Mouse (Mus musculus) spleen, embryonic (tissue): Measurements from ENCODE around the gene Tcf25.

Experiments
- CTCF ChIA-PET: fragments of 350-600 bp; sonication (Branson Sonifier 250); formaldehyde crosslinking; loops from one replicate; lab custom pipeline; 2022; lab: Charles Lee

The Tcf25 gene

GRCm38 (mm10) chr8:123373403-123374238, at the start of gene Tcf25:
Tcf25 (plus strand) TSS chr8:123373753.
- CTCF ChIA-PET, result interaction anchor here (0.5 kb wide), 1 partner anchor 656 kb away, joined by 3 read pairs; no protein-coding TSS in a partner anchor

- CTCF ChIA-PET, result interaction anchor here (0.6 kb wide), 1 partner anchor 97 kb away, joined by 3 read pairs; no protein-coding TSS in a partner anchor
These were observed 45.0 kb upstream of the Tcf25 start for GRCm38 (mm10) chr8:123328552-123328951.

- CTCF ChIA-PET, result no interaction called here
These were observed 44.2 kb upstream of the Tcf25 start for GRCm38 (mm10) chr8:123329350-123329749.

GRCm38 (mm10) chr8:123329961-123330360, 43.6 kb upstream of the Tcf25 start:
- CTCF ChIA-PET, result no interaction called here

GRCm38 (mm10) chr8:123330701-123331100, 42.9 kb upstream of the Tcf25 start:
- CTCF ChIA-PET, result no interaction called here

- CTCF ChIA-PET, result no interaction called here
These were observed 42.3 kb upstream of the Tcf25 start for GRCm38 (mm10) chr8:123331301-123331700.

DNA sequence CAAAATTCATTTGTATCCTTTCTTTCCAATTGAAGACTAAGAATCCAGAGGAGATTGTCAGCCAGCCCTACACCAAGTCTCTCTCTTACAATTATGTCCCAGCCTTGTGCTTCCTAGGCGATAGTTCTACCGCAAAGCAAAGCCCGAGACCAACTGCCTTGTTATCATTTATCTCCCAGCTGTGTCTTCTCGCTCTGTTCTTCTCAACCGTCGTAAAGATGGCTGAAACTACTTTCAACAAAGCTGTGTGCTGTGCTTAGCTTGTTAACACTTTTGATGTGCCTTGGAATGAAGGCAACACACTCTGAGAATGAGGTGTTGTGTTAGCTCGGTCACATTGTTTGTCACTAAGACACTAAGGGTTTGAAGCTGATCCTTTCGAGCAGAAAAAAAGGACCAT, 41.7 kb upstream of the Tcf25 start:
- CTCF ChIA-PET, result no interaction called here

DNA sequence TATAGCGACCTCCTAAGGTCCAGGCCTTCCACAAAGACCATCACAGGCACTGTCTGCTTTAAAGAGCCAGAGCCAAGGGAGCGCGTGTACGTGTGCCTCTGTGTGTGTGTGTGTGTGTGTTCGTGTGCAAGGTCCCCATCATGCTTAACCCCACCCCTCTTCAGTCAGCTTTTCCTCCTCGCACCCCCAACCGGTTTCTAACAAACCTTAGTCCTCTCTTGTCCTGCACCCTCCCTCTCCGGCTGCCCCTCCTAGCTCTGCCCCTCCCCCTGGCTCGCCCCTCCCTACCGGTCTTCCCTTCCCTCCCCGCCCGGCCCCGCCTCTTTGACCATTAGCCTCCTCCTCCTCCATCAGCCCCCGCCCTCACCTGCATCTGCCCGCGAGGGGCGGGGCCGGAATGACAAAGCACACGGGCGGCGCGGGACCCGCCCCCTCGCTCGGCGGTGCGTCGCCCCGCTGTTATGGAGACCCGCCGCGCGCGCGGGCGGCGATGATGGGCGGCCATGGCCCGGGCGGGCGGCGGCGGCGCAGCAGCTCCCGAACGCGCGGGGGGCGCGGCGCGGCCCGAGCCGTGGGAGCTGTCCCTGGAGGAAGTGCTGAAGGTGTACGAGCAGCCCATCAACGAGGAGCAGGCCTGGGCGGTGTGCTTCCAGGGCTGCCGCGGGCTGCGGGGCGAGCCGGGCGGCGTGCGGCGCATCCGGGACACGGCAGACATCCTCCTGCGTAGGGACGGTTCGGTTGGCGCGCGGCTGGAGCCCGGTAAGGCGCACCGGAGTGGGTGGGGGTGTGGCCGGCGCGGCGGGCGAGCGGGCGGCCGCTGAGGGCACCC, 41.1 kb upstream of the Tcf25 start, which contains the start of gene Spire2:
TSS of gene Spire2 (plus strand) at position 452 of the 829 bp plus-strand sequence.
- CTCF ChIA-PET, result no interaction called here

DNA sequence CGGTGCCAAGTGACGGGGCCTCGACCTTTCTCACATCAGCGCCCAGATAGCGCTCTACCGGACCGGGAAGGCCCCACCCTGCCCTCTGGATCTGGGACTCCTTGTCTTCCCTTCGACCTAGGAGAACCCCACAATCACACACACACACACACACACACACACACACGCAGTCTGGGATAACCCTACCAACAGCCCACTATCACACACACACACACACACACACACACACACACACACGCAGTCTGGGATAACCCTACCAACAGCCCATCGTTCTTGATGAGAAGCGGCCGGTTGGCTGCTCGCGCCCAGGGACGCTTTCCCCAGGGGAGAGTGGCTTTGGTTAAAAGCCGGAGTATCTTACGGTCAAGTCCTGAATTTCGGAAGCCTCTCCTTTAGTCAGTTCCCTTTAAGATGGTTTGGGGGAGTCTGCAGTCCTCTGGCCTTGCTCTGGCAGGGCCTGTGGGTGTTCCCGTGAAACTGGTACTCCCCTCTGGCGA, 40.4 kb upstream of the Tcf25 start:
- CTCF ChIA-PET, result no interaction called here

- CTCF ChIA-PET, result no interaction called here
These were observed 39.7 kb upstream of the Tcf25 start for GRCm38 (mm10) chr8:123333864-123334263.

DNA sequence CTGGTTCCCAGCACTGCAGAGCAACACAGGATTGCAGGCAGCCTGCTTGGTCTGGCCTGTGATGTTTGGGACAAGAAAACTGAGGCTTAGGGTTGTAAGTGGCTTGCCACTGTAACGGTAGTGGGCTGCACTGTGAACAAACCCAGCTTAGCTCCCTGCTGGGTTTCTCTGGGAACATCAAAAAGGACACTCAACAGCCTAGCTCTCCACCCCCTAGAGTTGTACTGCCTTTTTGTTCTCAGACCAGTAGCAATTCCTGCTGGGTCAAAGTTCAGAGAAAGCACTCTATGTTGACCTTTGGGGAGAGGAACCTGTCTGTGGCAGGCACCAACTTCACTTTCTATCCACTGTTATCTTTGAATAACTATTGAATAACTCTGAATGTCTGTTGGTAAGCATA, 39.1 kb upstream of the Tcf25 start:
- CTCF ChIA-PET, result no interaction called here

DNA sequence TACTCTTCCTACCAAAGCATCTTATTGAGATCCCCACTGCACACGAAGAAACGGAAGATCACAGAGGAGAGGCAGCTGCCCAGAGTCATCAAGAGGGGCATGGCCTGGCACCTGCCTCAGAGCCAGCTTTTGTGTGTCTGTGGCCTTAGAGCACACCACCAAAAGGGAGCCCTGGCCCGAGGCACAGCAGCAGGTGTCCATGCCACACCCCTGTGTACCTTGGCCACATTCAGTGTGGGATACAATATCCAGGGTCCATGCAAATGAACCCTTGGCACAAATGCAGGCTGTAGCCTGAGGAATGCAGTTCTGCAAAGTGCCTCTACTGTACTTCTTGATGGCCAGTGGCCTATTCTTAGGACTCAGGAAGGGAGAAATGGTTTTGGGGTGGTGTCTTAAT, 36.1 kb upstream of the Tcf25 start:
- CTCF ChIA-PET, result no interaction called here

GRCm38 (mm10) chr8:123340071-123340470, 33.5 kb upstream of the Tcf25 start:
- CTCF ChIA-PET, result no interaction called here

DNA sequence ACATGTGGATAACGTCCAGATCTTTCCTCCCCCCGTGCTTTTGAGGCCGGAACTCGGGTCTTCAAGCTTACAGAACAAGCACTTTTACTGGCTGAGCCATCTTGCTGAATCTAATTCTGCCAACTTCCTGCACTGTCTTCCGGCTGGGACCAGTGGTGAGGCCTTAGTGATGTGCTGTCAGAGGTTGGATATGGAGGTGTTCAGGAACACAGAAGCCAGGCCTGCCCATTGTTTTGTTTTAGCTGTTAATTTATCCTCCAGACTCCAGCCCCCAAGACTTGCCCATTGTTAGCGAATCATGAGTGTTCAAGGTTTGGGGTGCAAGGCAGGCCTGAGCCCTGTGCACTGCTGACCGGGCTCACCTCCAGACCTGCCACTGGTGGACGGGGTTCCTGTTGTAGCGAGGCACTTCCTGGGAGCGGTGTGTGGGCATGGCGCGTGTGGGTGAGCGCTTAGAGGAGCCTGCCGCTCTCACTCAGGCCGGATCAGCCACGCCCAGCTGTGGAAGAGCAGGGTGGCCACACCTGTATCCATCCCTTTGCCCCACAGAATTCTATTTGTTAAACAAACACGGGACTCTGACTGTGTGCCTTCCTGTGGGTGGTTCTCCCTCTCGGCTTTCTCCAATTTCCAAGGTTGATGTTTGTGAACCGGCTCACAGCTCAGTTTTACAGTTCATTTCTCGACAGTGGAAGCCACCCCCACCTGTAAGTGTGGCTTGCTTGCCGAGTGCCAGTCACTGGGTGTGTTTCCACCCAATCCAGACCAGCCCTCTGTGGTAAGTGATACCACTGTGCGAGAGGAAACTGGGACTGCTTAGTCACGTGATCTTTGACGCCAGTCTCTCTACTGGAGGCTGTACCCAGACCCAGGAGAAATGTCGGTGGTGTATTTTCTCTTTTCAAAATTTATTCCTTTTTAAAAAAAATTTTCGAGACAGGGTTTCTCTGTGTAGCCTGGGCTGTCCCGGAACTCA, 32.2 kb upstream of the Tcf25 start:
- CTCF ChIA-PET, result no interaction called here

GRCm38 (mm10) chr8:123342253-123342652, 31.3 kb upstream of the Tcf25 start:
- CTCF ChIA-PET, result no interaction called here

DNA sequence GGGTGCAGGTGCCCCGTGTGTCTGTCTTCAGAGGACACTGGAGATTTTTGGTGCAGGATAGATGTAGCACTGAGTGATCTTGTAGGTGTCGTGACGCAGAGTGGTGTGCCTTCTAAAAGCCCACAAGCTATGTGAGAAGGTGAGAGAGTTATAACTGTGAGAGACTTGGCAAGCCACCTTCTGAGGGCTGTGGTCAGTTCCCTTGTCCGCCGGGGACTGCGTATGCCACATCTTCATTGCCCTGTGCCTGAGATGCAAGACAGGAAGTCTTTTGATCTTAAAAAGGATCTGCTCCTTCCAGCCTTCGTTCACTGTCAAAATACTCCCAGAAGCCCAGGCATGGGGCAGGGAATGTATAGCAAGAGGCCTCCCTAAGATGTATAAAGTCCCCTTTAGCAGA, 30.6 kb upstream of the Tcf25 start:
- CTCF ChIA-PET, result no interaction called here

DNA sequence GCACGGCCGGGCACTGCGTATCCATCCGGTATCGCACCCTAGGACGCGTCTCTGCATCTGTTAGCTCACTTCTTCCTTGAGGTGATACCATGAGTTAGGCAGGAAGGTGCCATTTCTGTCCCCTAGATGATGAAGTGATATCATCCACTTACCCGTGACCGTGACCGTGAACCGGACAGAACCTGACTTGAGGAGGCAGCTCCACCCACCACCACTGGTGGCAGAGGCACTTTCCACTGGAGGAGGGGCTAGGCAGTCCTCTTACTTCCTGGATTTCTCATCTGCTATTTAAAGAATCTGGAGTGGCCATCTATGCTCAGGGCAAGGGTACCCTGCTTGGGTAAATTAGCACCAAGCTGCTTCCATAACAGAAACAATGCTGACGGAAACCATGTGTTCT, 30.1 kb upstream of the Tcf25 start:
- CTCF ChIA-PET, result interaction anchor here (0.6 kb wide), 1 partner anchor 1993 kb away, joined by 7 read pairs; no protein-coding TSS in a partner anchor

DNA sequence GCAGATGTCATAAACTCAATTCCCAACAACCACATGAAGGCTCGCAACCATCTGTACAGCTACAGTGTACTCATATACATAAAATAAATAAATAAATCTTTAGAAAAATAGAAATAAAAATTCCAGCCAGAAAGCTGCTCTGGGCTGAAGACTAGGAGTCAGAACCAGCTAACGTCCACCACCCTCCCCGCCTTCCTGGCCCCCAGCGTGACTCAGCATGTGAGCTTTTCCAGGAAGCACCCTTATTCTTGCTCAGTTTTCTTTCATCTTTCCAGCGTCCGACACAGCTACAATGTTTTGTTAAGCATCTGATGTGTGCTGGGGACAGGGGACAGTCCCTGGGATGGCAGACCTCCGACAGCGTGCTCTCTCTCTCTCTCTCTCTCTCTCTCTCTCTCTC, 28.4 kb upstream of the Tcf25 start:
- CTCF ChIA-PET, result interaction anchor here (0.6 kb wide), 1 partner anchor 970 kb away, joined by 5 read pairs; no protein-coding TSS in a partner anchor

- CTCF ChIA-PET, result no interaction called here
These were observed 27.7 kb upstream of the Tcf25 start for GRCm38 (mm10) chr8:123345856-123346255.

- CTCF ChIA-PET, result no interaction called here
These were observed 26.3 kb upstream of the Tcf25 start for GRCm38 (mm10) chr8:123347293-123347692.
